Mouse (Mus musculus): ENCODE results near the gene Thg1l.

GRCm38 (mm10) chr11:45910701-45911100, 44.6 kb downstream of the Thg1l start:
- TF ChIP-seq CTCF (IDR thresholded peaks at IDR 0.05; ENCODE audit: extremely low read depth, insufficient read depth, insufficient read length, insufficient replicate concordance): no peak
- no peak for TF ChIP-seq POLR2A (IDR thresholded peaks at IDR 0.05; ENCODE audit: low read depth, low read length)

All from spleen, adult 2 months (tissue).